Mouse (Mus musculus): ENCODE measurements at regions not wholly inside any gene's neighbourhood (a gene's known extent, or its start where the extent isn't known, plus 50 kb on each side); places are given as distances from the start of the nearest gene placed in this dataset.

- peak; percentile 62 to 67 for DNase-seq
- intact Hi-C loops (cut with DNase I): no loop called here
Observed at GRCm38 (mm10) chr4:47979579-47980313, 65.2 kb upstream of the Nr4a3 start.
